Mouse (Mus musculus): ENCODE measurements around the gene Egln3.

The Egln3 gene

DNA sequence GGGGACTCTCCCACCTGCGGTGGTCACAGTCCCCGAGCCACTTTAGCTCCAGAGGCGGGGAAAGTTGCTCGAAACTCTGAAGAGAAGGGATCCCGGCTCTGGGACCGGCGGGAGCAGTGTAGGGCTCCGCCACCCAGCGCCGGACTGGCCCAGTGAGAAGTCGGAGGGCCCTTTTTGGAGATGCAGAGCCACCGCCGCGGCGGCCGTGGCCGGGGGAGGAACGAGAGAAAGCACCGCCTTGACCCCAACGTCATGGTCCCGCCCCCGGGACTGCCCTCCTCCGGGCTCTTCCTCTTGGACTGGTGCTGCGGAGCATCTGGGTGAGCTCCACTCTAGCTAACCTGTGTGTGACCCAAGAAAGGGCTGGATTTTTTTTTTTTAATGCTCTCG is at the start of gene Egln3:
Egln3 (minus strand) TSS at position 205 of the 390 bp plus-strand sequence.
- no peak for DNase-seq (ENCODE audit: low read depth, low spot score)

DNA sequence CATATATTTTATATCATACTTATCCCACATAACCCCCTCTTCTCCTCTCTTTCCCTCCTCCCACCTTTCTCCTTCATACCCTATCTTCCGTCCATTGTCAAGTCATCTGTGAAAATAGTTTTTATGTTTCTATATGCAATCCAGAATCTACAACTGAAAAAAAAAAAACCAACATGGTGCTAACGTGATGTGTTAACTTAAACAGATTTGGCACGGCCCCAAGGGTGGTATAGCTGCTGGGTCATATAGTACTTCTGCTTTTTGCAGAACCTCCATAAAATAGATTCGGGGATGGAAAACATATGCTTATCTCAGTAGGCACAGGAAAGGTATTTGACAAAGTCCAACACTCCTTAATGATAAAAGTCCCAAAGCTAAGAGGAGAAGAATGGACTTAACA is 49.8 kb upstream of the Egln3 start:
- no peak for DNase-seq (ENCODE audit: low read depth, low spot score)

DNA sequence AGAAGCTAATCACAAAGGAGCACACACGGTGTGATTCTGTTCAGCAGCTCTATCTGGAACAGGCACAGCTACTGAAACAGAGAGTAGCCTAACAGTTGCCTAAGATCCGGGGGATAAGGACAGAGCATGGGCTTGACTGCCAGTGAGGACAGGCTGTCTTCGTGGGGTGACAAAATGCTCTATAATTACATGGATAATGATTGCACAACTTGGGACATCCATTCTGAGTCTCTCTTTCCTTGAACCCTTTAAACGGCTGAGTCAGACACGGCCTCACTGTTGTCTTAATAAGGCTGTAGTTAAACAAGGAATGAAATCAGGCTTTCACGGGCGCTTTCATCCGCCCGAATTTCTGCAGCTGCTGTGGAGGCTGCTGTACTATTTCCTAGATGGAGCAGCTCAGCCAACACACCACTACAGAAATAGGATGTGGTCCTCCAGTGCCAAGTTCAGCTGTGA is 48.3 kb upstream of the Egln3 start:
- no peak for DNase-seq (ENCODE audit: low read depth, low spot score)

DNA sequence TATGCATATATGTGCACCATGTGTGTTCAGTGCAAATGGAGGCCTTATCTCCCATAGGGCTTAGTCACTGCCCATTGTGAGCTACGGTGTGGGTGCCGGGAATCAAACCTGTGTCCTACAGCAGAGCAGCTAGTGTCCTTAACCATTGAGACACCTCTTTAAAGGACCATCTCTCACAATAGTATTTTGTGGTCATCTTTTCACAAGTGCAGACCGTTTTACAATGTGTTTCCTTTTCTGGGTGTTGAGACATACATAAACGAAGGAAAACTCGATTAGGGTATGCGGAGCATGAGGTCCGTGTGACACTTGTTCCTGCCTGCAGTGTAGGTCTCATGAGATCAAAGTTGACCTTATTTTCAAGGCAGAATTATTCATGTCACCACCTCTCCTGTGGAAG is 44.2 kb upstream of the Egln3 start:
- DNase-seq (ENCODE audit: low read depth, low spot score), result no peak

DNA sequence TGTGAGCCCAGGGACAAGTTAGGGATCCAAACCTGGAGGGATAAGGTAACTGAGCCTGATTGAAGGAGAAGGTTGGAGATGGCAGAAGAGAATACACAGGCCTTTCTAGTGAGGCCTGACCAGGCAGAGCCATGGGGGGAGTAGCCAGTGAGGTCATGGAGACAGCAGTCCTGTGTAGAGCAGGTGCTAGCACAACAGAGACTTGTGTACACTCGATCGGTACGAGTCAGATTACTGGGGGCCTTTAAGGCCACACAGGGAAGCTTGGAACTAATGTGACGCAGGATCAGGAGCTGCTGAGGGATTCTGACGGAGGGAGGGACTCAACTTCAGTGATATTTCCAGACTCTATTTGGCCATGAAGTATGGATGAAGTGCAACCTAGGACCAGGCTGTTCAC is 39.5 kb upstream of the Egln3 start:
- DNase-seq (ENCODE audit: low read depth, low spot score), result no peak

DNA sequence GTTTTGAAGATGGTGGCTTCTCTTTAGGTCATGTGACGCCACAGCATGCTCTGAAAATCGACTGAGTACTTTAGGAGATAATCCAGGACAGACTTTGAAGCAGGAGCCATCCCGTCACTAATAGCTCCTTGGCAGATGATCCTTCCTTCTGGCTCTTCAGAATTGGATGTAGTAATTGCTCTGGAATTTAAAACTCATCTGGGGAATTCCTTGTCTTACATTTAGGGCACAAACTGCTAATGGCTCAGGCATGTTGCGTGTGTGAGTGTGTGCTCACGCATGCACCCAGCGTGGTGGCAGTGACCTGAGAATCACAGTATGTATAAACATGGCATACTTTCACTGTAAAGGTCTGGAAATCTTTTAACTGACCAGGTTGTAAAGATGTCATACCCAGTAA is 38.3 kb upstream of the Egln3 start:
- no peak for DNase-seq (ENCODE audit: low read depth, low spot score)

DNA sequence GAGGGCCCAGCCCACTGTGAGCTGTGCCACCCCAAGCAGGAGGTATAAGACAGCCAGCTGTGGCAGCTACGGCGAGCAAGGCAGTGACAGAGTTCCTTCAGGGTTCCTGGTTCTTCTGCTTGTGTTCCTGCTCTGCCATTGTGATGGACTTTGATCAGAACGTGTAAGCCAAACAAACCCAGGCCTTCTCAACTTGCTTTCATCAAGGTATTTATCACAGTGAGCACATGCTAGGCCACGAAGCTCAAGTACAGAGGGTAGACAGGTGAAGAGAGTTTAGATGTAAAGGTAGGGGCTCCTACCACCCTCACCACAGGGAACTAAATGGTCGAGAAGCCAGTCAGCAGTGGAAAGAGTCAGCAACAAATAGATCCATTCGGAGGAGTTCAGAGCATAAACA is 30.1 kb upstream of the Egln3 start:
- no peak for DNase-seq (ENCODE audit: low read depth, low spot score)

DNA sequence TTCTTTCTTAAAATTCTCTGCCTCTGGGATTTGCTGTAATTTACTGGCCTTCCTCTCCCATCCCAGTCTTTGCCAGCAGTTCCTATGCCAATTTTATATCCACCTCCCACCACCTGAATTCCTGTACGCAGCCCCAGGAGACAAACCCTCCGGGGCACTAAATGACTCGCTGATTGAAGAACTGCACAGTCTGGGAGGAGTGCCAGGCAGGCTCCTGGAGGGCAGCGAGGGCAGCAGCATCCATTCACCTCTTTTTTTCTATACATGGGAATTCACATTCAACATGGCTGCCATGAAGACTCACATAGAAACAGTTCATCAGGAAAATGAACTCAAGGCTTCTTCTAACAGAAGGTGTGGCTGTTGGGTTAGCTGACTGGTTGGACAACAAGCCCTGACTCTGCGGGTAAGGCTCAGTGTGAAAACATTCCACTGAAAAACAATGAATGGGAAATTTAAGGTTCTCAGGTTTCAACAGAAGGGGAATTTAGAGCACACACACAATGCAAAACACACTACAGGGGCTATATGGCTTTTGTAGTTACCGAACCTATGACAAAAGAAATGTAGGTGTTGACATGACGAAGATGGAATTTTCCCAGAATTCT is 29.4 kb upstream of the Egln3 start:
- no peak for DNase-seq (ENCODE audit: low read depth, low spot score)

DNA sequence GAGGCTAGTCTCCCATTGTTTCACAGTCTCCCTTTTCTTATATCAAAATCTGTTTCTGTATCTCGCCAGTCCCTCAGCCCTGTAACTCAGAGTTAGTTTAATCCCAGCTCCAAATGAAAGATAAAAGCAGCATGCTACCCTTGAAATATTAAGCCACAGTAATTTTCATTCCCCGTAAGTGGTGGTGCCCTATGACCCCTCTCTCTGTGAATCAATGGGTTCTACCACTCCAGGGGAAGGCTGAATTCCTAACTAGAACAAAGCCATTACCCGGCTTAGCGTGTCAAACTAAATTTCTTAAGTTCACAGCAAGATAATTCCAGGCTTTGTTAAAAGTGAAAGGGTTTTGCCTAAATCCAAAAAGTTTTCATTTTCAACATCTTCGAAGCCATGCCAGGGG is 28.8 kb upstream of the Egln3 start:
- DNase-seq (ENCODE audit: low read depth, low spot score), result no peak

DNA sequence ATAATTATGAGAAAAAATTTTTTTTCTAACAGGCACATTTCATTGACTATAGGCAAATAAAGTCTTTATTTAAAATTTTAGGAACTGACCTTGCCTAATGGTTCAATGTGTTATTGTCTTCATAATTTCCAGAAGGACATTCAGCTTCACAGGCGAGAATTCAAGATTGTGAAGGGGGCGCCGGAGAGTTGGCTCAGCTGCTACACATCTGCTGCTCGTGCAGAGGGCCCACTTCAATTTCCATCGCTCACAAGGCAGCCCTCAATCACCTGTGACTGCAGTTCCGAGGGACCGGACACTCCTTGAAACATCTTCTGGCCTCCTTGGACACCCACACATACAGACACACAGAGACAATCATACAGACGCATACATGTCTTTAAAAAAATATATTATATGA is 23.9 kb upstream of the Egln3 start:
- peak; percentile 24 for DNase-seq (ENCODE audit: low read depth, low spot score)

DNA sequence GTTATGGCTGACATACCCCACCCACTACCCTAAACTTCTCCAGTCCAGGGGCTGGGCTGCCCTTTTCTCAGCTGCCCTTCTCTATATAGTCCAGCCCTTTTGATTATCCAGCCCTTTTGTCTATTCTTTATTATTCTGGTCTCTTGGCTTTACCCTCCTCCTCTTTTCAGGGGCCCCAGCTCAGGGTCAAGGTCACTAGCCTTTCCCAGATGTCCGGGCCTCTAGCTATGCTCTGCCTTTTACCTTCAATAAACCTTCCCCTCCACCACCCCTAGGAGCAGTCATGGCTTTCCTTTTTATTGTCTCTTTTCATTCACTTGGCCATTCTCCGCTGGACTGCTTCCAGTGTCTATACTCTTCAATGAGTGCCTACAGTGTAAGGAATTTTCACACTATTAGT is 22.7 kb upstream of the Egln3 start:
- no peak for DNase-seq (ENCODE audit: low read depth, low spot score)

DNA sequence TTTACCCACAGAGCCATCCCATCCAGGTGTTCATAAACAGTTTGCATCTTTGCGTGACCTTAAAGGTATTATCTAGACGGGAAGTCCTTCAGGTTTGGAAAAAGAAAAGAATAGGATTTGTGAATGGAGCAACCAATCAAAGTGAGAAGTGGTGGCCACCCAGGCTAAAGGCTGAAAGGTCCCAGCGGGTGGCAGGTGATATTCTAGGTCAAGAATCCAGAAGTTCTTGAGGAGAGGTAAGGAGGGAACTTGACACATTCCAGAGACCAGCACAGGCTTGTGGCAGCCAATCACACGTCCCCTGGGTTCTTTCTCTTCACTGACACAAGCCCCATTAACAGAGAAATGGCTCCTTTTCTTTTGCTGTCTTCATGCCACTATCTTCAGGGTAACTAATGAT is 21.9 kb upstream of the Egln3 start:
- no peak for DNase-seq (ENCODE audit: low read depth, low spot score)

DNA sequence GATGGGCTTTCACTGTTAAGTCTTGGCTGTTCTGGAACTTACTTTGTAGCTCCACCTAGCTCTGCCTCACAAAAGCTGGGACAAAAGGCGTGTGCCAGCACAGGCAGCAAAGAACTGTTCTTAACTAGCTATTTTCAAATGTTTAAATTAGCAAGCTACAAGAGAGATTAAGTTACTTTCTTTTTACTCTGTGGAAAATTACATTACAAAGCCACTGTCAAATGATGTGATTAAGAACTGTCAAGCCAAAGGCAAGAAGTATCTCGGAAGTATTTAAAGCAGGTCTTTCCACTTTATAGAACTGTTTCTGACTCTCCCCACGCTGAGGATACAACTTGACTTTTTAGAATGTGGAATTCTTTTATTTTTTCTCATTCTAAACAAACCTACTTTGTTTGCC is 21.4 kb upstream of the Egln3 start:
- DNase-seq (ENCODE audit: low read depth, low spot score), result no peak

DNA sequence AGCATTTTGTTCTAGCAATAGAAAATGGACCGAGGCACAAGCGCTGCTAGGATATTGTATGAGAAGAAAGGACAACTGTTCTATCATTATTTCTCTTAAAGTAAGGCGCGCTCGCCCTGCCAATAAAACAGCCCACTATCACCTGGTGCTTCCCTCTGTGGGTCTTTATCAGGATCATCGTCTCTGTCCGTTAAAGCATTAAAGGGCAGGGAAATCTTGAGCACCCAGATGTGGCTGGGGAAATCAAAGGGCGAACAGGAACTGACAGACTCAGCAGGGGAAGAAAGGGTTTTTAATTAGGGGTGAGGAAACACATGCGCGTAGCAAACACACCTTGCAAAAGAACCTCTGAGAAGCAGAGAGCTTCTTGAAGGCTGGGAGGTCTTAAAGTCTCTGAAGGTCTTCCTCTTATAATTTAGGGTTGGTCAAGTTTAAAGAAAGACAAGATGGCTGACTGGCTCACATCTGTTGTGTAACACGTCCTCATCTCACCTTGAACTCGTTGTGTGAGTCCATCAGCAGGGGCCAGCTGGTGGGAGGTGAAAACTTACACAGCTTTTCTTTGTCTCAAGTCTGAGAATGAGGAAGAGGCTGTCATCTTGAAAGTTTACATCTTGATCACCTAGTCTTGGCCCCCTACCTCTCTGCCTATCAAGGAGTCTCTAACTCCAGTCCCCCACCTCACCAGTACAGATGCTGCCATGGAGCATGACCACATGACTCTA is 18.5 kb upstream of the Egln3 start:
- DNase-seq (ENCODE audit: low read depth, low spot score), result peak; percentile 52

DNA sequence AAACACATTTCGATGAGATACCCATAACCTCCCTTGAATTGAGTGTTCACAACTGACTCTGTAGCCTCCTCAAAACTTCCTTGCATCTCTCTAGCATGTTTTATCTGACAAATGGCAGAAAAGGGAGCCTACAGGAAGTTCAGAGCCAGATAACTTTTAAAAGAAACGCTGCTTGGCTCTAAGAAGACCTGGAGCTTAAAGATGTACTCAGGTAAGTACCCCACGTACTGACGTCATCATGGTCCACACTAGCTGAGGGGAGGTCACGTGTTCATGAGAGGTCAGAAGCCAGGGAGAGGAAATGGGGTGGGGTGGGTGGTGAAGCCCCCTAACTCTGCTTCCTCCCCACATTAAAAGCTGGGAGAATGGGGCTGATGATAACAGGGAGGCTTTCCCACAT is 13.0 kb upstream of the Egln3 start:
- no peak for DNase-seq (ENCODE audit: low read depth, low spot score)

DNA sequence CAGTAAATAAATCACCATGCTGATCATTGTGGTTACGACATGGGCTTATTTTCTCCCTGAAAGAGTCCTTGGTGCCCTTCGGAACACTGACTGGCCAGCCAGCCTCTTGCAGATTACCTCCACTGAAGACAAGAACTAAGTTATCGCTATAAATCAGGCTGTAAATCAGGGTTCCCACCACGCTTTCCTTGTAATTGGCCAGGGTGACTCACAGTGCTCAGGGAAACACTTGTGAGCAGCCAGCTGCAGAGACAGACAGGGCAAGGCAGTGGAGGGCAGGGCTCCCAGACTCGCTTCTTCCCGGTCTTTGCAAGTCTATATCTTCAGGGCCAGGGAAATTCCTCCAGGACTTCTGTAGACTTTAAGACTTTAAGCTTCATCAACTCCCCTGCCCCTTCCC is 10.8 kb upstream of the Egln3 start:
- no peak for DNase-seq (ENCODE audit: low read depth, low spot score)

DNA sequence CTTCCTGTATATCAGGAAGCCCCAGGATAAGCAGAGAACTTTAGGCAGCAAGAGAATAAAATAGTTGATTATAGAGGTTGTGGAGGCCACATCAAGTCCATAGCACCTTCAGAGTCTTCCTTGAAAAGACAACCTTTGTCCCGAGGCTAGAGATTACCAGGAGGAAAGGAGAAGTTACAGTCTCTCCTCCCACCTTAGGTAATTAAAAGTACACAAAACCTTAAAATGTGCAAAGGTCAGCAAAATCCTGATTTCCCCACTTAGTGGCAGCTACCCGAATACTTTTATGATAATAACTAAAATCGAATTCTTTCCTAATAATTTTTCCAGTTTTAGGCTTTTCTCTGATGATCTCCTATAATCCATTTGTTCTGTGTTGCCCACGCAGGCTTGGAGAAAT is 10.2 kb upstream of the Egln3 start:
- DNase-seq (ENCODE audit: low read depth, low spot score), result no peak

DNA sequence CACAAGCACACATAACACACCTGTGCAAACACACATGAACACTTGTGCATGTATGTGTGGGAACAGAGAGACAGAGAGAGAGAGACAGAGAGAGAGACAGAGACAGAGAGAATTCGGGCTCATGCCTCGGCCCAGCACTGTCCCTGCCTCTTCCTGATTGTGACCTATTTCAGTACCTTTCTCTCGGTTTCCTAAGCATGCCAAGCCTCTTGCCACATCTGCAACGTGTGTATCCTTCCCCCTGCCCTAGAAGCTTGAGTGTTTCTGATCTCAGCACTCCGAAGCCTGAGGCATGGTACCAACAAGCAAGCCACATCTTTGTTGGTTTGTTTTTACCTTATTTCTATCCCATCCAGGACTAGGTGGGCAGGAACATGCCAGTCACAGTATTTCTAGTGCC is 9.6 kb upstream of the Egln3 start:
- DNase-seq (ENCODE audit: low read depth, low spot score), result no peak

DNA sequence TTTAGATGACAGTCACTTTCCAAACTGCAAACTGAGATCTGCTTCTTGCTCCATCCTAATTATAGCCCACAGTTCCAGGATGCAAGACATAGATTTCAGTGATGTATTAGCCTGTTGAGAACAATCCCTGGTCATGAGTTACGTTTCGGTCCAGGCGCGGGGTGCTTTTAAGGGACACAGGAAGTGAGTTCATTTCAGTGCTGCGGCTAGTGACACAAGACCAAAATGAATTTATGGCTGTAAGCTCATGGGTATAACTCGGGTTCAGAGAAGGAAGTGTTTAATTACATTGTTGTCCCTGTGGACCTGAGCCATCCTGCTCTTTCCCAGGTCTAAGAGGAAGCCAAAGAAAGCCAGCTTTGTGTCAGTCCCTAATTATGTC is 5.5 kb upstream of the Egln3 start:
- no peak for DNase-seq (ENCODE audit: low read depth, low spot score)

DNA sequence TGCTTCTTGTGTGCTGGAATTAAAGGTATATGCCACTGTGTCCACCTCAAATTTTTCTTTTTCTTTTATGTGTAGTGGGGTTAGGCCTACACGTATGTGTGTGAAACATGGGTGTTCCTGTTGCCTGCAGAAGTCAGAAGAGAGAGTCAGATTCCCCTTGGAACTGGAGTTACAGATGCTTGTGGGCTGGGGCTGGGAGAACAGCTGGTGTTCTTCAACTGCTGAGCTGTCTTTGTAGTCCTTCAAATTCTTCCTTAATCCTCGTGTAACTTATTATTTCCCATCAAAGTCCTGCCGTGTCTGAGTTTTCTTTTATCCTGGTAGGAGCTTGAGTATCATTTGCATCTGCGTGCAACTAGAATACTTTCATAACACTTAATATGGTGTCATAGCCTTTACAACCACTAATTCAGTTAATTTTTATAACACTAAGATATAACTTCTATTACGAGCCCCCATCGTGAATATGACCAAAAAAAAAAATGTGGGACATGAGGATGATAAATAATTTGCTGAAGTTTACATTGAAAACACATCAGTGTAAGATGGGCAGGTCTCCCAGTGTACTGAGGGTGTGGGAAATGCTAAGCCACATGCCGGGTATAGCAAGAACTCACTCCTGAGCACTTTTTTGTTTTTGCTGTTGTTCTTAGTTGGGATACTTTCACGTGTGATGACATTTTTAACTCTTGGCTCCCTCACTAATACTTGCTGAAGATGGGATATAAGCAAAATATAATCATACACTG is 4.9 kb upstream of the Egln3 start:
- DNase-seq (ENCODE audit: low read depth, low spot score), result no peak

DNA sequence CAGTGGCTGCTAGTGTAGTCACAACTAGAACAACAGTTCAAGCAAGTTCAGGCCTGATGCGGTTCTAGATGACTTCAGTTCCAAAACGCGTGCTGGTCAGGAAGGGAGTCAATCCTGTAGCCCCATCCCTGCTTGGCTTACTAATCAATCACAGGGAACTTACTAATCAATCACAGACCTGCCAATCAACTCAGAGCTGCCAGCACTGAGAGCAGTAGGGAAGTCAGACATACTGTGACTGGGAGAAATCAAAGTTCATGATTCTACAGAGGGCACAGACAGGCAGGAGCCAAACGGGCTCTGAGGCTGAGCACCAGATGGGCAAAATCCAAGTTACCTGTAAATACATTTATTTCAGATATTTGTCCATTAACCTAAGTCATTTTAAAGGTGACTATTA is 2.1 kb upstream of the Egln3 start:
- DNase-seq (ENCODE audit: low read depth, low spot score), result no peak

DNA sequence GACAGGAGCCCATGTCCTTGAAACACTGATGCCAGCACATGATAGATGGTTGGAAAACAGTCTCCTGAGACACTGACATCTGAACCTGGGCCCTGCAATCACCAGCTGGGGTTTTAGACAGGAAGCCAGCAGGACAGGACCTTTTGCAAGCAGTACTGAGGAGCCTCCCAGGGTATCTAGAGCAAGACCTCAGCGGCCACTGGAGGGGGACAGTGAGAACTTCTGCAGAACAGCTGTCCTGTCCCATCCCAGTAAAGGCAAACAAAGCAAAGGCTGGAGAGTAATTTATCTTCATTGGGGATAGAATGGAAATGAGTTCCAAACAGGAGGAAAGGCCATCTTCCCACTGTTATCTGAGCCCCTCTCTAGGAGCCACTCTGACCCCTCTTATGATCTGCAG is 1.5 kb upstream of the Egln3 start:
- DNase-seq (ENCODE audit: low read depth, low spot score), result peak; percentile 84
